Mouse (Mus musculus) granulocyte monocyte progenitor cell, adult 5-6 weeks (primary cell): ENCODE results near the gene Ndufs1. TPM values are rescaled to one million over a fixed set of nuclear protein-coding genes. Genes with fewer than 3 reads are reported as not detected.

Experiments used
- ATAC-seq: replicated peaks from 2 replicates; pipeline ENCODE4 v1.8.0; 2016; ENCODE audit warnings: mild to moderate bottlenecking, moderate TSS enrichment, inconsistent platforms; ENCODE audit not compliant: poor library complexity, severe bottlenecking
- total RNA-seq, 2 experiments: library from RNA; stranded (forward) in 1 of 2; stranded (reverse) in 1 of 2; fragments of 200-712, 200-1000 nt in 1 of 2; fragments of >200 nt in 1 of 2; fragmentation: Nextera tagmentation in 1 of 2; gene quantifications; 2 replicates each; pipeline ENCODE4 v1.2.3; 2014 to 2017

Ndufs1 gene
- total RNA-seq, 2 experiments from 2014 or later: 111 to 156 TPM

GRCm38 (mm10) chr1:63123823-63124450 lies 52.7 kb downstream of the Ndufs1 start:
- no peak for ATAC-seq

- peak; percentile 72 for ATAC-seq
These were observed 54.6 kb downstream of the Ndufs1 start for GRCm38 (mm10) chr1:63122005-63122404.

GRCm38 (mm10) chr1:63120382-63120781 lies 56.3 kb downstream of the Ndufs1 start:
- no peak for ATAC-seq

- peak; percentile 62 for ATAC-seq
These were observed 57.0 kb downstream of the Ndufs1 start for GRCm38 (mm10) chr1:63119675-63120074.

GRCm38 (mm10) chr1:63115540-63115939 lies 61.1 kb downstream of the Ndufs1 start:
- no peak for ATAC-seq

GRCm38 (mm10) chr1:63115096-63115495 lies 61.5 kb downstream of the Ndufs1 start:
- ATAC-seq: no peak

- ATAC-seq: peak; percentile 71
These were observed 62.4 kb downstream of the Ndufs1 start, which contains the start of gene Ino80d for GRCm38 (mm10) chr1:63114136-63114781. TSS of gene Ino80d (minus strand) at chr1:63114667.

GRCm38 (mm10) chr1:63113274-63114135 lies 63.1 kb downstream of the Ndufs1 start:
- peak; percentile 5; the same call in 1 of the 2 replicates for ATAC-seq

- peak; percentile 5; the same call in 1 of the 2 replicates for ATAC-seq
These were observed 63.8 kb downstream of the Ndufs1 start for GRCm38 (mm10) chr1:63112865-63113261.

GRCm38 (mm10) chr1:63112151-63112864 lies 64.3 kb downstream of the Ndufs1 start:
- ATAC-seq: no peak

GRCm38 (mm10) chr1:63110536-63111285 lies 65.9 kb downstream of the Ndufs1 start:
- ATAC-seq: 0 out of 2 replicates have a peak, but pooled peaks have one; percentile 30

GRCm38 (mm10) chr1:63107614-63108327 lies 68.9 kb downstream of the Ndufs1 start:
- ATAC-seq: peak; percentile 31

GRCm38 (mm10) chr1:63102758-63103451 lies 73.7 kb downstream of the Ndufs1 start:
- ATAC-seq: no peak

GRCm38 (mm10) chr1:63100196-63100595 lies 76.4 kb downstream of the Ndufs1 start:
- ATAC-seq: no peak

GRCm38 (mm10) chr1:63098831-63099230 lies 77.8 kb downstream of the Ndufs1 start:
- no peak for ATAC-seq

- no peak for ATAC-seq
These were observed 80.6 kb downstream of the Ndufs1 start for GRCm38 (mm10) chr1:63096071-63096470.
